Mouse (Mus musculus): Measurements from ENCODE around the gene Cyp2d10.

- TF ChIP-seq CTCF (IDR thresholded peaks at IDR 0.05; ENCODE audit: extremely low read depth, insufficient read depth, insufficient read length, insufficient replicate concordance) (no peak), POLR2A (IDR thresholded peaks at IDR 0.05; ENCODE audit: low read depth, low read length) (no peak)
Observed at GRCm38 (mm10) chr15:82437975-82438617, 31.1 kb upstream of the Cyp2d10 start.

Measured in spleen, adult 2 months (tissue).